Mouse (Mus musculus): Measurements from ENCODE around the gene Foxd1.

Foxd1 gene

GRCm38 (mm10) chr13:98390771-98391634, 37.0 kb downstream of the Foxd1 start:
- no peak for DNase-seq

GRCm38 (mm10) chr13:98391635-98391990, 37.6 kb downstream of the Foxd1 start:
- DNase-seq = no peak

- no peak for DNase-seq
These were observed 38.0 kb downstream of the Foxd1 start for GRCm38 (mm10) chr13:98392031-98392430.

- DNase-seq = no peak
These were observed 39.5 kb downstream of the Foxd1 start for GRCm38 (mm10) chr13:98393356-98394070.

Measured in cerebellum, adult 11-12 months (tissue).